Mouse (Mus musculus): ENCODE results near the gene Fgd3. TPM values are rescaled to one million over a fixed set of nuclear protein-coding genes. Genes with fewer than 3 reads are reported as not detected.

Fgd3 gene
- polyA plus RNA-seq, 1 experiment from 2014 or later, result 0.58 TPM

GRCm38 (mm10) chr13:49357367-49358026, 37.4 kb upstream of the Fgd3 start:
- Histone ChIP-seq H3K4me1 (ENCODE audit: control insufficient read depth, insufficient read depth, low read length) (peaks cover 8% of the 10 kb centered on the region; the same call in 1 of the 2 replicates), H3K4me2 (ENCODE audit: low read depth, low read length) (no peak overlapping the region), H3K27ac (replicated peaks; ENCODE audit: low read depth, low read length) (no peak overlapping the region), H3K36me3 (ENCODE audit: control insufficient read depth, insufficient read depth, low read length) (peaks cover 19% of the 10 kb centered on the region), H3K4me3 (ENCODE audit: low read depth, low read length) (no peak overlapping the region), H3K27me3 (replicated peaks; ENCODE audit: control insufficient read depth, insufficient read depth, low read length) (no peaks in the 10 kb centered on the region), H3K9ac (ENCODE audit: low read depth, low read length) (no peak overlapping the region), H3K9me3 (ENCODE audit: control insufficient read depth, low read length) (no peaks in the 10 kb centered on the region)
- ATAC-seq (ENCODE audit: low read depth) (no peak), DNase-seq (ENCODE audit: low spot score) (no peak)
- WGBS, result 93% methylated on average over 8 of the region's 8 CpGs

- no peak overlapping the region for H3K27ac ChIP-seq (replicated peaks; ENCODE audit: low read depth, low read length)
- peaks cover 19% of the 10 kb centered on the region for H3K36me3 ChIP-seq (ENCODE audit: control insufficient read depth, insufficient read depth, low read length)
- H3K4me3 ChIP-seq (ENCODE audit: low read depth, low read length), result no peak overlapping the region
- no peak overlapping the region for H3K9ac ChIP-seq (ENCODE audit: low read depth, low read length)
- DNase-seq (ENCODE audit: low spot score), result no peak
- no peaks in the 10 kb centered on the region for H3K9me3 ChIP-seq (ENCODE audit: control insufficient read depth, low read length)
- no peak for ATAC-seq (ENCODE audit: low read depth)
- 82% methylated on average over 7 of the region's 7 CpGs for WGBS
- no peak overlapping the region for H3K4me2 ChIP-seq (ENCODE audit: low read depth, low read length)
- no peaks in the 10 kb centered on the region for H3K27me3 ChIP-seq (replicated peaks; ENCODE audit: control insufficient read depth, insufficient read depth, low read length)
- H3K4me1 ChIP-seq (ENCODE audit: control insufficient read depth, insufficient read depth, low read length), result peaks cover 9% of the 10 kb centered on the region; the same call in 1 of the 2 replicates
Observed at GRCm38 (mm10) chr13:49356090-49356489, 36.0 kb upstream of the Fgd3 start.

- H3K36me3 ChIP-seq (ENCODE audit: control insufficient read depth, insufficient read depth, low read length), result peaks cover 19% of the 10 kb centered on the region
- H3K4me3 ChIP-seq (ENCODE audit: low read depth, low read length), result no peak overlapping the region
- no peak overlapping the region for H3K27ac ChIP-seq (replicated peaks; ENCODE audit: low read depth, low read length)
- WGBS, result 83% methylated on average over 11 of the region's 11 CpGs
- ATAC-seq (ENCODE audit: low read depth) (no peak), DNase-seq (ENCODE audit: low spot score) (no peak)
- no peaks in the 10 kb centered on the region for H3K9me3 ChIP-seq (ENCODE audit: control insufficient read depth, low read length)
- H3K4me2 ChIP-seq (ENCODE audit: low read depth, low read length), result no peak overlapping the region
- H3K4me1 ChIP-seq (ENCODE audit: control insufficient read depth, insufficient read depth, low read length), result peaks cover 9% of the 10 kb centered on the region; the same call in 1 of the 2 replicates
- no peaks in the 10 kb centered on the region for H3K27me3 ChIP-seq (replicated peaks; ENCODE audit: control insufficient read depth, insufficient read depth, low read length)
- no peak overlapping the region for H3K9ac ChIP-seq (ENCODE audit: low read depth, low read length)
Observed at GRCm38 (mm10) chr13:49355461-49356061, 35.5 kb upstream of the Fgd3 start.

GRCm38 (mm10) chr13:49353991-49354507, 33.9 kb upstream of the Fgd3 start:
- no peak for ATAC-seq (ENCODE audit: low read depth)
- H3K9me3 ChIP-seq (ENCODE audit: control insufficient read depth, low read length), result no peaks in the 10 kb centered on the region
- H3K4me3 ChIP-seq (ENCODE audit: low read depth, low read length), result no peak overlapping the region
- H3K27ac ChIP-seq (replicated peaks; ENCODE audit: low read depth, low read length), result no peak overlapping the region
- 77% methylated on average over 5 of the region's 5 CpGs for WGBS
- H3K4me1 ChIP-seq (ENCODE audit: control insufficient read depth, insufficient read depth, low read length), result peaks cover 9% of the 10 kb centered on the region; the same call in 1 of the 2 replicates
- no peaks in the 10 kb centered on the region for H3K27me3 ChIP-seq (replicated peaks; ENCODE audit: control insufficient read depth, insufficient read depth, low read length)
- H3K9ac ChIP-seq (ENCODE audit: low read depth, low read length), result no peak overlapping the region
- no peak for DNase-seq (ENCODE audit: low spot score)
- no peak overlapping the region for H3K4me2 ChIP-seq (ENCODE audit: low read depth, low read length)
- peaks cover 19% of the 10 kb centered on the region for H3K36me3 ChIP-seq (ENCODE audit: control insufficient read depth, insufficient read depth, low read length)

- Histone ChIP-seq H3K27me3 (replicated peaks; ENCODE audit: control insufficient read depth, insufficient read depth, low read length) (no peaks in the 10 kb centered on the region), H3K27ac (replicated peaks; ENCODE audit: low read depth, low read length) (no peak overlapping the region), H3K4me2 (ENCODE audit: low read depth, low read length) (no peak overlapping the region), H3K4me3 (ENCODE audit: low read depth, low read length) (no peak overlapping the region), H3K9ac (ENCODE audit: low read depth, low read length) (no peak overlapping the region), H3K9me3 (ENCODE audit: control insufficient read depth, low read length) (no peaks in the 10 kb centered on the region), H3K36me3 (ENCODE audit: control insufficient read depth, insufficient read depth, low read length) (peaks cover 19% of the 10 kb centered on the region), H3K4me1 (ENCODE audit: control insufficient read depth, insufficient read depth, low read length) (peaks cover 9% of the 10 kb centered on the region; the same call in 1 of the 2 replicates)
- DNase-seq (ENCODE audit: low spot score) (no peak), ATAC-seq (ENCODE audit: low read depth) (no peak)
Observed at GRCm38 (mm10) chr13:49353422-49353821, 33.3 kb upstream of the Fgd3 start.

- Histone ChIP-seq H3K4me3 (ENCODE audit: low read depth, low read length) (no peak overlapping the region), H3K4me2 (ENCODE audit: low read depth, low read length) (no peak overlapping the region), H3K27ac (replicated peaks; ENCODE audit: low read depth, low read length) (0 out of 2 replicates have a peak overlapping the region, but pooled peaks have one; percentile 6), H3K9me3 (ENCODE audit: control insufficient read depth, low read length) (no peaks in the 10 kb centered on the region), H3K4me1 (ENCODE audit: control insufficient read depth, insufficient read depth, low read length) (peaks cover 9% of the 10 kb centered on the region; the same call in 1 of the 2 replicates), H3K36me3 (ENCODE audit: control insufficient read depth, insufficient read depth, low read length) (peaks cover 19% of the 10 kb centered on the region), H3K9ac (ENCODE audit: low read depth, low read length) (no peak overlapping the region), H3K27me3 (replicated peaks; ENCODE audit: control insufficient read depth, insufficient read depth, low read length) (no peaks in the 10 kb centered on the region)
- DNase-seq (ENCODE audit: low spot score), result peak; percentile 79
- peak; percentile 82 for ATAC-seq (ENCODE audit: low read depth)
- 58% methylated on average over 3 of the region's 3 CpGs for WGBS
Observed at GRCm38 (mm10) chr13:49352581-49353159, 32.6 kb upstream of the Fgd3 start.

- H3K4me3 ChIP-seq (ENCODE audit: low read depth, low read length), result no peak overlapping the region
- H3K27ac ChIP-seq (replicated peaks; ENCODE audit: low read depth, low read length), result no peak overlapping the region
- H3K4me2 ChIP-seq (ENCODE audit: low read depth, low read length), result no peak overlapping the region
- H3K4me1 ChIP-seq (ENCODE audit: control insufficient read depth, insufficient read depth, low read length), result peaks cover 9% of the 10 kb centered on the region; the same call in 1 of the 2 replicates
- no peaks in the 10 kb centered on the region for H3K9me3 ChIP-seq (ENCODE audit: control insufficient read depth, low read length)
- no peak overlapping the region for H3K9ac ChIP-seq (ENCODE audit: low read depth, low read length)
- H3K36me3 ChIP-seq (ENCODE audit: control insufficient read depth, insufficient read depth, low read length), result 0 out of 2 replicates have a peak, but pooled peaks cover 1% of the 10 kb centered on the region
- DNase-seq (ENCODE audit: low spot score) (no peak), ATAC-seq (ENCODE audit: low read depth) (no peak)
- H3K27me3 ChIP-seq (replicated peaks; ENCODE audit: control insufficient read depth, insufficient read depth, low read length), result no peaks in the 10 kb centered on the region
- 91% methylated on average over 6 of the region's 6 CpGs for WGBS
Observed at GRCm38 (mm10) chr13:49349836-49350505, 29.9 kb upstream of the Fgd3 start.

GRCm38 (mm10) chr13:49349335-49349734, 29.2 kb upstream of the Fgd3 start:
- Histone ChIP-seq H3K4me1 (ENCODE audit: control insufficient read depth, insufficient read depth, low read length) (peaks cover 9% of the 10 kb centered on the region; the same call in 1 of the 2 replicates), H3K9me3 (ENCODE audit: control insufficient read depth, low read length) (no peaks in the 10 kb centered on the region), H3K27ac (replicated peaks; ENCODE audit: low read depth, low read length) (no peak overlapping the region), H3K27me3 (replicated peaks; ENCODE audit: control insufficient read depth, insufficient read depth, low read length) (no peaks in the 10 kb centered on the region), H3K4me2 (ENCODE audit: low read depth, low read length) (no peak overlapping the region), H3K36me3 (ENCODE audit: control insufficient read depth, insufficient read depth, low read length) (no peaks in the 10 kb centered on the region), H3K9ac (ENCODE audit: low read depth, low read length) (no peak overlapping the region), H3K4me3 (ENCODE audit: low read depth, low read length) (no peak overlapping the region)
- no peak for DNase-seq (ENCODE audit: low spot score)
- WGBS, result 93% methylated on average over 4 of the region's 4 CpGs
- no peak for ATAC-seq (ENCODE audit: low read depth)

All from embryonic facial prominence, embryonic 14.5 days (tissue).